Mouse (Mus musculus): ENCODE results near the gene Col5a2. TPM values are rescaled to one million over a fixed set of nuclear protein-coding genes. Genes with fewer than 3 reads are reported as not detected.

The Col5a2 gene
- polyA plus RNA-seq, 1 experiment from 2014 or later = 29.5 TPM

DNA sequence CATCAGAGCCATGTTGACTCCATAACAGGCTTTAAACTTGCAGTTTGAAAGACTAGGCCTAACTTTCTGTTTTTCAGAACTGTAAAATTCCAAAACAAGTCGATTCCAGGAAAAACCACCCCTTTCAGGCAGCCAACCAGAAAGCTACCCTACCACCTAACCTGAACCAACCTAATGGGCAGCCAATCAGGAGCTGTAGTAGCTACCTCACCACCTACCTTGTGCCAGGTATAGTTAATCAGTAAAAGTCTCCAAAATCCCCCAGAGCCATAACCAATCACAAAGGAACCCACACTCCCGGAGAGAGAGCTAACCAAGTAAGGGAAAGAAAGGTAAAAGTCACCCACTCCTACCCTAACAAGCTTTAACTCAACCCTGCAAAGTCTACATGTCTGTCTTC, 18.4 kb upstream of the Col5a2 start:
- no peak overlapping the region for H3K9ac ChIP-seq (ENCODE audit: low read depth, low read length)
- no peak for ATAC-seq
- H3K4me1 ChIP-seq (replicated peaks; ENCODE audit: control insufficient read depth, insufficient read depth, low read length) = no peaks in the 10 kb centered on the region
- no peak overlapping the region for H3K4me3 ChIP-seq (ENCODE audit: low read depth, low read length)
- no peak overlapping the region for H3K4me2 ChIP-seq (replicated peaks; ENCODE audit: low read depth)
- no peaks in the 10 kb centered on the region for H3K36me3 ChIP-seq (ENCODE audit: control insufficient read depth, insufficient read depth)
- TF ChIP-seq CTCF (IDR thresholded peaks at IDR 0.05; ENCODE audit: low read depth) = no peak
- WGBS = 73% methylated on average over 2 of the region's 2 CpGs
- no peaks in the 10 kb centered on the region for H3K27me3 ChIP-seq (replicated peaks; ENCODE audit: control insufficient read depth, insufficient read depth, low read length)
- no peaks in the 10 kb centered on the region for H3K9me3 ChIP-seq (ENCODE audit: control insufficient read depth)
- no peak overlapping the region for H3K27ac ChIP-seq (ENCODE audit: low read depth, low read length)

- no peaks in the 10 kb centered on the region for H3K27me3 ChIP-seq (replicated peaks; ENCODE audit: control insufficient read depth, insufficient read depth, low read length)
- H3K36me3 ChIP-seq (ENCODE audit: control insufficient read depth, insufficient read depth) = no peaks in the 10 kb centered on the region
- H3K9ac ChIP-seq (ENCODE audit: low read depth, low read length) = peak overlapping the region; percentile 43; the same call in 1 of the 2 replicates
- 11% methylated on average over 11 of the region's 11 CpGs for WGBS
- no peak for ATAC-seq
- no peak for TF ChIP-seq CTCF (IDR thresholded peaks at IDR 0.05; ENCODE audit: low read depth)
- H3K4me1 ChIP-seq (replicated peaks; ENCODE audit: control insufficient read depth, insufficient read depth, low read length) = no peaks in the 10 kb centered on the region
- peak overlapping the region; percentile 49 for H3K4me3 ChIP-seq (ENCODE audit: low read depth, low read length)
- H3K4me2 ChIP-seq (replicated peaks; ENCODE audit: low read depth) = peak overlapping the region; percentile 52
- H3K9me3 ChIP-seq (ENCODE audit: control insufficient read depth) = no peaks in the 10 kb centered on the region
- H3K27ac ChIP-seq (ENCODE audit: low read depth, low read length) = peak overlapping the region; percentile 36
Measured at GRCm38 (mm10) chr1:45502241-45502741, 791 bp downstream of the Col5a2 start.

GRCm38 (mm10) chr1:45501437-45501836, 1.6 kb downstream of the Col5a2 start:
- Histone ChIP-seq H3K4me3 (ENCODE audit: low read depth, low read length) (peak overlapping the region; percentile 49), H3K27me3 (replicated peaks; ENCODE audit: control insufficient read depth, insufficient read depth, low read length) (no peaks in the 10 kb centered on the region), H3K36me3 (ENCODE audit: control insufficient read depth, insufficient read depth) (no peaks in the 10 kb centered on the region), H3K4me1 (replicated peaks; ENCODE audit: control insufficient read depth, insufficient read depth, low read length) (no peaks in the 10 kb centered on the region), H3K9me3 (ENCODE audit: control insufficient read depth) (no peaks in the 10 kb centered on the region), H3K4me2 (replicated peaks; ENCODE audit: low read depth) (peak overlapping the region; percentile 52), H3K27ac (ENCODE audit: low read depth, low read length) (no peak overlapping the region; the same call in 1 of the 2 replicates), H3K9ac (ENCODE audit: low read depth, low read length) (0 out of 2 replicates have a peak overlapping the region, but pooled peaks have one; percentile 11)
- 46% methylated on average over 6 of the region's 6 CpGs for WGBS
- peak; percentile 40 for TF ChIP-seq CTCF (IDR thresholded peaks at IDR 0.05; ENCODE audit: low read depth)
- ATAC-seq = no peak

DNA sequence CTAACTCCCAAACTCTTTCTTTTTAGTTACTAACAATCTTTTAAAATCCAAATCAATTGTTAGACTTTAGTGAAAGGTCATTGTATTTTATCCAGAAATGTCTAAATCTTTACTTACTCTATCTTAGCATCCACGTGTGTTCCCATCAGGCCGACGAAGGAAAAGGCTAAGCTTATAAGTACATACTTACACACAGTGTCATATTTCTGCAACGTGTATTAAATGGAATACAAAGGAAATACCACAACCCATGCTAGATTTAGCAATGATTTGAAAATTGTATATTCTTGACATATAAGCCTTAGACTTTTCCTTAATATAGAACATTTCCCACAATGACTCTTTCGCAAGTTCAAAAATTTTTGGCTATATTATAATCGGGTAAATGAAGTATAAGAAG, 2.6 kb downstream of the Col5a2 start:
- H3K27ac ChIP-seq (ENCODE audit: low read depth, low read length) = no peak overlapping the region
- H3K4me2 ChIP-seq (replicated peaks; ENCODE audit: low read depth) = no peak overlapping the region; the same call in 1 of the 2 replicates
- ATAC-seq = no peak
- H3K4me3 ChIP-seq (ENCODE audit: low read depth, low read length) = no peak overlapping the region
- no peak for TF ChIP-seq CTCF (IDR thresholded peaks at IDR 0.05; ENCODE audit: low read depth)
- H3K36me3 ChIP-seq (ENCODE audit: control insufficient read depth, insufficient read depth) = no peaks in the 10 kb centered on the region
- H3K9me3 ChIP-seq (ENCODE audit: control insufficient read depth) = no peaks in the 10 kb centered on the region
- 72% methylated on average over 6 of the region's 6 CpGs for WGBS
- no peaks in the 10 kb centered on the region for H3K4me1 ChIP-seq (replicated peaks; ENCODE audit: control insufficient read depth, insufficient read depth, low read length)
- no peaks in the 10 kb centered on the region for H3K27me3 ChIP-seq (replicated peaks; ENCODE audit: control insufficient read depth, insufficient read depth, low read length)
- H3K9ac ChIP-seq (ENCODE audit: low read depth, low read length) = no peak overlapping the region

- no peaks in the 10 kb centered on the region for H3K27me3 ChIP-seq (replicated peaks; ENCODE audit: control insufficient read depth, insufficient read depth, low read length)
- H3K27ac ChIP-seq (ENCODE audit: low read depth, low read length) = no peak overlapping the region
- 75% methylated on average over 2 of the region's 2 CpGs for WGBS
- no peak overlapping the region for H3K4me2 ChIP-seq (replicated peaks; ENCODE audit: low read depth)
- no peaks in the 10 kb centered on the region for H3K4me1 ChIP-seq (replicated peaks; ENCODE audit: control insufficient read depth, insufficient read depth, low read length)
- no peak overlapping the region for H3K4me3 ChIP-seq (ENCODE audit: low read depth, low read length)
- no peak overlapping the region for H3K9ac ChIP-seq (ENCODE audit: low read depth, low read length)
- TF ChIP-seq CTCF (IDR thresholded peaks at IDR 0.05; ENCODE audit: low read depth) = no peak
- ATAC-seq = no peak
- no peaks in the 10 kb centered on the region for H3K36me3 ChIP-seq (ENCODE audit: control insufficient read depth, insufficient read depth)
- H3K9me3 ChIP-seq (ENCODE audit: control insufficient read depth) = no peaks in the 10 kb centered on the region
Measured at GRCm38 (mm10) chr1:45495025-45495424, 8.1 kb downstream of the Col5a2 start.

DNA sequence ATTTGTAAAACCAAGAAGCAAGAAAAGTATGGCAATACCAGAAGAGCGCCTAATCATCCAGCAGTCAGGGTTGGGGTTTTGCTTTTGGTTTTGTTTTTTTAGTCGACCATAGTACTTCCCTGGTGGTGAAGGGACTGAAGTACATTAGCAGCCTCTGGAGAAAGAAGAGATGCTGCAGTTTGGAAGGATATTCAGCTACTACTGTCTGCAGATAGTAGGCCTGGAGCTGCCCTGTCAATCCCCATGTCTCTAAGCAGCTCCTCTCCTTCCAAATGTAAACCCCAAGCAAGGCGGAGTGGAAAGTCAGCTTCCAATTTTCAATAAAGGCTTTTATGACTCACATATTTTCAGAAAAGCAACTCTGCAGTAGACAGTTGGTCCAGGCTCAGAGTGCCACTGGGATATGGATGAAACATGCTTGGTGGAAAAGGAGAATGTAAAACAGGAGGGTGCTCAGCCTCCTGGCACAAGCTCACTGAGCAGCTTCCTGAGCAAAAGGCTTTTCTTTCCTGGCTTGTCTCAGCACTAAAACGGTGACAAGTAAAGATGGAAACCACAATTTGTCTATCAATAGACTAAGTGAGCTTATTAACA, 10.9 kb downstream of the Col5a2 start:
- H3K4me2 ChIP-seq (replicated peaks; ENCODE audit: low read depth) = no peak overlapping the region
- H3K27ac ChIP-seq (ENCODE audit: low read depth, low read length) = no peak overlapping the region
- H3K9me3 ChIP-seq (ENCODE audit: control insufficient read depth) = no peaks in the 10 kb centered on the region
- no peaks in the 10 kb centered on the region for H3K36me3 ChIP-seq (ENCODE audit: control insufficient read depth, insufficient read depth)
- no peak for ATAC-seq
- 84% methylated on average over 4 of the region's 4 CpGs for WGBS
- TF ChIP-seq CTCF (IDR thresholded peaks at IDR 0.05; ENCODE audit: low read depth) = no peak
- H3K4me1 ChIP-seq (replicated peaks; ENCODE audit: control insufficient read depth, insufficient read depth, low read length) = no peaks in the 10 kb centered on the region
- no peaks in the 10 kb centered on the region for H3K27me3 ChIP-seq (replicated peaks; ENCODE audit: control insufficient read depth, insufficient read depth, low read length)
- no peak overlapping the region for H3K4me3 ChIP-seq (ENCODE audit: low read depth, low read length)
- H3K9ac ChIP-seq (ENCODE audit: low read depth, low read length) = no peak overlapping the region

Measured in intestine, postnatal 0 days (tissue).